Mouse (Mus musculus) heart, adult 2 months (tissue): ENCODE measurements around the gene Xrcc5.

Source experiments
- CTCF ChIP-seq: fragments of 200-600 bp; IDR thresholded peaks from 2 replicates; pipeline ENCODE4 v1.8.1; 2022; ENCODE audit warnings: antibody characterized with exemption, mild to moderate bottlenecking, moderate library complexity
- EP300 ChIP-seq: fragments of 200-500 bp; IDR thresholded peaks from 2 replicates; pipeline ENCODE4 v1.6.1; 2011; ENCODE audit warnings: low read depth, low read length, control low read depth; ENCODE audit not compliant: insufficient read depth
- POLR2A ChIP-seq: fragments of 200-500 bp; IDR thresholded peaks from 2 replicates; pipeline ENCODE4 v1.6.1; 2011; ENCODE audit warnings: mild to moderate bottlenecking, low read depth, low read length, control low read depth; ENCODE audit not compliant: insufficient read depth

DNA sequence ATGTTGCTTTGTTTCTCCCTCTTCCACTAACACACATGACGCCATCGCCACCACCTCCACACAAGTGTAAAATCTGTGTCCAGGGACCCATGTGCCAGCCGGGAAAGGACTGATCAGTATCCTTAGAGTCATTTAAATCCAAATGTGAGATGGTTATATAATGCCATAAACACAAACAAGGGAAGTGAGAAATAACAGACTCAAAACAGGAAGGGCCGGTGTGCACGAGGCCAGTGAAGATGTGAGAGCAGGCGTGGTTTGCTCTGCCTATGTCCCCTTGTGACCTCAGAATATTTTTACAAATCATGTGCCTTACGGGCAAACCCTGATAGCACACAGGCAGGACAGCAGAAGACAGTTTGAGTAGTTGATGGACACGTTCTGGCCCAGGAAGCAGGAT, 106.0 kb downstream of the Xrcc5 start:
- TF ChIP-seq CTCF, result no peak
- TF ChIP-seq EP300, result no peak
- TF ChIP-seq POLR2A, result no peak
